Mouse (Mus musculus) kidney, postnatal 4 days (tissue): ENCODE measurements at regions not wholly inside any gene's neighbourhood (a gene's known extent, or its start where the extent isn't known, plus 50 kb on each side); places are given as distances from the start of the nearest gene placed in this dataset.
A peak's percentile ranks its signal among the peaks of the same experiment; 100 is the strongest.

ENCODE experiments used
- DNase-seq, 2 experiments: peaks; one replicate each; pipeline ENCODE4 v3.0.0; 2021; ENCODE audit warnings: mixed read lengths in 2 of 2

- DNase-seq = no peak
Measured at GRCm38 (mm10) chr10:67339371-67339929, 54.3 kb upstream of the Nrbf2 start.

- DNase-seq = no peak
Measured at GRCm38 (mm10) chr10:67344722-67345121, 59.6 kb upstream of the Nrbf2 start.

- peak; percentile 31 to 42 for DNase-seq
Measured at GRCm38 (mm10) chr10:67350956-67351355, 65.9 kb upstream of the Nrbf2 start.

DNA sequence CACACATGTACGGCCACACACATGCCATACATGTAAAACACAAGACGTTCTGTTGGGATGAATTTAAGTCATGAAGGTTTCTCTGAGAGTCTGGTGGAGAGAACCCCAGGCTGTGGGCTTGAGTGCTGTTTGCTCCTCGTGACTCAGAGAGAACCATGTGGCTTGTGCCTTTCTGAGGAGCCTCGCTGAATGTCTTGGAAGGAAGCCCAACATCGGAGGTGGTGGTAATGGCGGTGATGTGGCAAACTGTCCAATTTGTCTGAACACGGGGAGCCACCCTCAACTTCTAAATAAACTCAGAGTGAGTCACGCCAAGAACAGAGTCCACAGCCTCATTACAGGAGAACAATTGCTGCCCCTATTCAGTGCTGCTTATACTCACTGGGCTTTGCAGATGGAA is 75.7 kb upstream of the Nrbf2 start:
- DNase-seq = no peak

- DNase-seq = no peak
Measured at GRCm38 (mm10) chr10:67361281-67361680, 76.2 kb upstream of the Nrbf2 start.

DNA sequence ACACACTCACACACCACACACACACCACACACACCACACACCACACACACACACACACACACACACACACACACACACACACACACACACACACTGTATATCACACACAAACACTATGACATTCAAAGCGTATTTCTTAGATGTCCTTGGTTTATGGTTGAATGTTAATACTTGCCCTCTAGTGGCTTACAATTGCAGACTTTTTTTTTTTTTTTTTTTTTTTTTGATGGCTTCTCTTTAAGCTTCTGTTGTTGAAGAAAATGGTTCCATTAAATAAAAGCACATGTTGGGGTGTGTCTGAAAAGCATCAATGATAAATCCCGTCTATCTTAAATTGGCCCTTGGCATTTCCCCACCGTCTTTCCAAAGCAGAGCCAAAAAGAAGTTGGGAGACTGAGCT is 79.5 kb upstream of the Nrbf2 start:
- no peak for DNase-seq

DNA sequence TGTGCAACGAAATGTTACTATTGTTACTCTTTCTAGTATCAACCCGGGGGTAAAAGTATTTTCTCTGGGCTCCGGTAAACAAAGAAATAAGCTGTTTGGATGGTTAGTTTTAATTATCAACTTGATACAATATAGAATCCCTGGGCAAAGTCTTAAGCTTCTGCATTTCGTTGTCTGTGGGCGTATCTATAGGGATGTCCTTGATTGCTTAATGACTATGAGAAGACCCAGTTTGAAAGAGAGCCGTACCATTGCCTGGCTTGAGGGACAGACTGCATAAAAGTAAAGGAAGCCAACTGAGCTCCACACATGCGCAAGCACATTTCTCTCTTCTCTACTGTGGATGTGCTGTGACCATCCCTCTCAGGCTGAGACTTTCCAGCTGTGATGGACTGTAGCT is 80.1 kb upstream of the Nrbf2 start:
- no peak for DNase-seq

GRCm38 (mm10) chr10:67372569-67373161 is 87.6 kb upstream of the Nrbf2 start:
- DNase-seq = peak; percentile 20 to 61

DNA sequence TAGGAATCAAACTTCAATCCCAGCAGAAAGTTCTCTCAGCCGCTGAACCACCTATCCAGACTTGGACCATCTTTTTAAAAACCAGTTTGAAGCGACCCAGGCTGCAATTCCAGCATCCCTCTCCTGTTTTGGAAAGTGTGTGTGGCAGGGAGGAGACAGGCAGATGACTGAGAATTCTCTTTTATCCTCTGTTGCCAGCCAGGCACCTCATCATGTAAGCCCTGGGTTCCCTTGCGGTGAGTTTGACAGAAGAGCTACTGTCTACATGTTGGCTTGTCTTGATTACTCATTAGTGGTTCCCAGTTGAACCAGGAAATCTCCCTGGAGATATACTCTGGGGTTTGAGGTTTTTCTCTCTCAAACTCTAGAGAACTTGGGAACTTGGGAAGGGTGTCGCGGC is 91.5 kb upstream of the Nrbf2 start:
- no peak for DNase-seq

DNA sequence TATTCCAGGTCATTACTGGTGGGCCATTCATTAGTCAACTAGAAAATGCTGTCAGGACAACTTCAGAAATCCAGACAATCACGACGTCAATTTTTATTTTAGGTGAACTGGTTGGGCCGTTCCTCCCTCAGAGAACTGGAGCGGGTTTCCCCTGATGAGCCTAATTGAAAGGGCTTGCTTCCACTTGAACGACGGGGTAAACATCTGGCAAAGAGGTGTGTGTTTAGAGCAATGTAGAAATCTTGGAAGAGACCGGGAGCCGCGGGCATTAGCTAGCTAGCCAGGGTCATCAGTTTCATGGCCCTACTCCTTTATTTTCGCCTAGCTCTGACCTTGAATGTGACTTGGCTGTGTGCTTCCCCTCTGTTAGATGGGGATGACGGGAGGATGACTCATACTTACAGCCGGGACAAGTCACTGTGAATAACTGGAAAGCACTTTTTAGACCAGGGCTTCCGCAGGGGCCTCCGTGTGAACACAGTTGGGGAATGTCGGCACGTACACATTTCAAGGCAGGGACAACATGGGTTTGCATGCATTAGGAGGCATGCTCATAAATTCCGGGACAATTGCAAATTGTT is 92.6 kb upstream of the Nrbf2 start:
- DNase-seq = peak; percentile 8 to 30

- DNase-seq = no peak
Measured at GRCm38 (mm10) chr10:67380174-67380573, 95.1 kb upstream of the Nrbf2 start.

GRCm38 (mm10) chr10:67383352-67383751 is 98.2 kb upstream of the Nrbf2 start:
- no peak for DNase-seq

DNA sequence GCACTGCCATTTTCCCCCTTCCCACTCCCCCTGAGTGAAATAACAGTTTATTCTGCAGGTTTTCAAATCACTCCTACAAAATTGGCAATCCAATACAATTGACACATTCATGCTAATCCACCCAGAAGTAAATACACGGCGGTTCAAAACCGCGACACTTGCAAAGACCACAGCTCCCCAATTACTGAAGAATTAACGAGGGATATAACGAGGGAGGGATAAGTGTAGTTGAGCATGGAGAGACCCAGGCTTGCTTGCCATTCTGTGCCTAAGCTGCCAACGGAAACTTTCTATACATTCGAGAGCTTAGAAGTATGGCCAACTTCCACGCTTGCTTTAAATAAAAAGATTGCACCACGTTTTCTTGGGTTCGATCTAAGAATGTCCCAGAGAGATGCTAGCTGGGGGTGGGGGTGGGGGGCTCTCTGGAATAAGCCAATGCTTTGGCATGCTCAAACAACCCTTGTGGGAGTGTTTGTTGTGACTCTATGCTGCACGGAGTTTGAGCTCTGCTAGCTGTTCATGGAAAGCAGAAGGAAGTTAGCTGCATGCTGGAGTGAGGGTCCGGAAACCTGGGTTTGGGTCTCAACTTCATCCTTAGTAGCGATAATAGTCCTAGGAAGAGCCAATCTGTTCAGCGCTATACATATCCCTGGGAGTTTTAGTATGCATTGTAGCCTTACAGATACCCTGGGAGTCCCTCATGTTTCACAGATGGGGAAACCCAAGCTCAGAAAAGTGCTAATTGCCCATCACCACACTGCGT is 98.9 kb upstream of the Nrbf2 start:
- no peak for DNase-seq

- peak; percentile 8 to 30 for DNase-seq
Measured at GRCm38 (mm10) chr10:67384568-67384958, 99.5 kb upstream of the Nrbf2 start.

GRCm38 (mm10) chr10:67385966-67386365 is 100.9 kb upstream of the Nrbf2 start:
- DNase-seq = no peak

DNA sequence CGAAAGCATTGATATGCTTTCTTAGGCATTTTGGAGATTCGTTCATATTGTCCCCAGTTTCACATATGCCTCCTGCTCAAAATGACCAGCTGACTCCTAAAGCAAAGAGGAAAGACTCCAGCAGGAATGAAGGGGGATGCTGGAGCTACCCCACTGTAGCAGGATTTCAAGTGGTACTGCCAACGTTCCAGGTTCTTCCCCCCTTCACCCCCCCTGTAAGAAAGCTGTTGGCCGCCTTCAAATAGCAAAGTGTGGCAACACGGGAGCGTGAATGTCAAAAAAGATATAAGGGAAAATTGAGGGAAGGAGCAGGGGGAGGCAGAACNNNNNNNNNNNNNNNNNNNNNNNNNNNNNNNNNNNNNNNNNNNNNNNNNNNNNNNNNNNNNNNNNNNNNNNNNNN is 103.7 kb upstream of the Nrbf2 start:
- no peak for DNase-seq

- no peak for DNase-seq
Measured at GRCm38 (mm10) chr10:67400434-67400833, 115.3 kb upstream of the Nrbf2 start.

DNA sequence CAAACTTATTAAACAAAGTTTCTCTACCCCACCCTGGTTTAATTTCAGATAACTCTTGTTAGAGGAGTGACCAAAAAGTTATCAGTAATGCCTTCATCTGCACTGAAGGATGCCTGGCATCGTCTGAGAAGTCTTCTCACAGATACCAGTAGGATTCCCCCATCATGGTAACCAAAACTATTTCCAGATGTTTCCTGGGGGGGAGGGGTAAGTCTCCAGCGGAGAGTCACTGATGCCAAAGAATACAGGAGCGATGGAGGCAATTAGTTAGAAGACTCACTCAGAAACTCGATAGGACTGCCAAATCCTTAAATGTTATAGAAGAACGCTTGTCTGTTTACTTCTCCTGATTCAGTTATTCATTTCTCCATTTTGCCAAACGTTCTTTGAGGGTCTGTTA is 116.3 kb upstream of the Nrbf2 start:
- no peak for DNase-seq

DNA sequence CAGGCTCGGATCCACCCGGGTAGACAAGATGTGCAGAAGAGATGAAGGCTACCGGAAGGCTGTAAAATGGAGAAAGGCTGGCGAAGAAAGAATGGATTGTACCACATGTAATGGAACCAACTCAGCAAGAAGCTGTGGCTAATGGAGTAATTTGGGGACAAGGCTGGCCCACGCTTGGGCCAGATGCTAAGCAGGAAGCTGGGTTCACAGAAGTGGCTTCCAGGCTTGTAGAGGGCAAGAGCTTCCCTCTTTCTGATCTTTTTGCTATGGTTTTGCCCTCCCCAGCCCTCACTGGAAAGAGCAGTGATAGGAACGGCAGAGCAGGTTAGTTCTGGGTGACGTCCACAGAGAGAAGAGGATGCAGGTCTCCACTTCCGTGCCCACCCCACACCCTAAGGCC is 117.7 kb upstream of the Egr2 start:
- no peak for DNase-seq

DNA sequence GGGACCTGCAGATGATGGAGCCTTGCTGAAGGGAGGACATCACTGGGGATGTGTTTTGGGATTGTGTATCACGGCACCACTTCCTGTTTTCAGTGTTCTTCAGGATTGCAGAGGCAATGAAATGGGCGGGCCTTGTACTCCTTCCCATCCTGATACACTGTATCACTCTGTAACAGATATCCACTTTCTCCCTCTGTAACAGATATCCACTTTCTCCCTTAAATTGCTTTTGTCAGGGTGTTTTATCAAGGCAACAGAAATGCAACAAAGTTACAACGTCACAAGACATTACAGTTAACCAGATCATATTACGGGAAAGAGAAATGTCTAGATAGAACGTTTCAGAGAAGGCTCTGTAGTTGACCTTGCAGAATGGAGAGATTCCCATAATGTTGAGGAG is 114.5 kb upstream of the Egr2 start:
- no peak for DNase-seq

GRCm38 (mm10) chr10:67425407-67425806 is 109.9 kb upstream of the Egr2 start:
- no peak for DNase-seq

DNA sequence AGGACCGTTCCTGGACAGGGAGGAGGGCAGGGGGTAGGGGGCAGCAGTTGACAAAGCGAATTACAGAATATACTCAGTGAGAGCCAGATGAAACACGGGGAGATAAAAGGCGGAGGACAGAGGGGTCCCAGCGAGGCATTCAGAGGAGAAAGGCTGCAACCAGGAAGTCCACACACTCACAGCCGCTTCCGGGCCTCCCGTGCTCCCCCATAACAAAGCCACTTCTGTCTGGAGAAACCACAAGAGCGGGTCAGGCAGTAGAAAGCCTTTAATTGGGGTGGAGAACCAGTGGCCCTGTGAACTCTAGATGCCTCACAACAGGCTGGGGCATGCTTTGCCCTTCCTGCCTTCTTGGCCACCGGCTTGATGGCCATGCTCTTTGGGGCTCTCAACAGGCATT is 108.1 kb upstream of the Egr2 start:
- DNase-seq = no peak

GRCm38 (mm10) chr10:67430805-67431204 is 104.5 kb upstream of the Egr2 start:
- no peak for DNase-seq

GRCm38 (mm10) chr10:67439042-67439635 is 96.1 kb upstream of the Egr2 start:
- DNase-seq = no peak
